Mouse (Mus musculus) CH12F3 (cell line): ENCODE data around the gene Dnajc16.

ENCODE experiments used
- in situ Hi-C: fragments of 300-500 bp; cut with MboI; formaldehyde crosslinking; loops from 2 replicates; pipeline ENCODE4 v1.14.3; 2020; ENCODE audit warnings: low sequenced_read_pairs

Dnajc16 gene

DNA sequence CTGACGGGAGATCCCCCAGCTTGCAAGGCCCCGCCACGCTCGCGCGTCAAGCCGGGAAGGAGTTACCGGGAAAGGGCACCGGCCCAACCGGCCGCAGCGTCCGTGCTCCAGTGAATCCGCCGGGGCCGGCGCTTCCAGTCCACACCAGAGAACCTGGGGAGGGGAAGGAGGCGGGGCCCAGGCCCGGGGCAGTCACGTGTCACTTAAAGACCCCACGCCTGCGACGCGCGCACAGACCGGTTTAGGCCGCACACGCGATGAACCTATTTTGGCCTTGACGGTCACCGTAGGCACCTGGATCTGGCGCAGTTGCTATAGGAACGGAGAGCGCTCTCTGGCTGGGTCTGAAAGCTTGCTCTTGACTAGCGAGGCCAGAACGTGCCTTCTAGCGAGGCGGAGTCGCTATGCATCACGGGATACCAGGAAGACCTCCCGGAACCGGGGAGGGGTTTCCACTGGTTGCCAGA lies at the start of gene Dnajc16:
TSS of gene Dnajc16 (minus strand) at position 408 of the 467 bp plus-strand sequence.
- in situ Hi-C loops = no loop called here

- in situ Hi-C loops = no loop called here
Observed at GRCm38 (mm10) chr4:141834536-141835095, 43.9 kb upstream of the Dnajc16 start.

DNA sequence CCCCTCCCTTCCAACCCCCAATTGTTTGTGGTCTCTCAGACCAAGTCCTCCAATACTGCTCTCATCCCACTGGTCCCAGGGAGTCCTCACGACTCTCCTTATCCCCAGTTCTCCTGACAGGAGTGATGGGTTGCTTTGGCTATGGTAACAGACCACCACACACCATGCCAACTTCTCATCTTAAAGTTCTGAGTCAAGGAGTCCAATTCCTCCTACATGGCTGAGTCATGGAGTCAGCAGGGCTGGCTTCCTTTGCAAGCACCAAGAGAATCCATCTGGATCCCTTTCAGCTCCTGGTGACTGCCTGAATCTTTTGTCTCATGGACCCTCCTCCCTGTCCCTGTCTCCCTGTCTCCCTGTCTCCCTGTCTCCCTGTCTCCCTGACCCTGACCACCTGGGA lies 43.2 kb upstream of the Dnajc16 start:
- in situ Hi-C loops = no loop called here

DNA sequence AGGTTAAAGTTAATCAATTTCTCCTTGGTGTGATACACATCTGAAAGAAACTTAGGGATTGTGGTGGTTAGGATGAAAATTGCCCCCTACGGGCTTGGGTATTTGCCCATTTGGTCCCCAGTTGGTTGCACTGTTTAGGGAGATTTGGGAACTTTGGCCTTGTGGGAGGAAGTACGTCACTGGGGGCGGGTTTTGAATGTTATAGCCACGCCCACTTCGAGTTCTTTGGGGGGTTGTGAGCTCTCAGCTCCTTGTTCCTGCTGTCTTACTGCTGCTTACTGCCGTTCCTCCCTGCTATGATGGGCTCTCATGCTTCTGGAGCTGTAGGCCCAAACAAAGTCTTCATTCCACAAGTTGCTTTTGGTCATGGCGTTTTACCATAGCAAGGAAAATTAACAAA lies 40.6 kb upstream of the Dnajc16 start:
- in situ Hi-C loops = no loop called here

DNA sequence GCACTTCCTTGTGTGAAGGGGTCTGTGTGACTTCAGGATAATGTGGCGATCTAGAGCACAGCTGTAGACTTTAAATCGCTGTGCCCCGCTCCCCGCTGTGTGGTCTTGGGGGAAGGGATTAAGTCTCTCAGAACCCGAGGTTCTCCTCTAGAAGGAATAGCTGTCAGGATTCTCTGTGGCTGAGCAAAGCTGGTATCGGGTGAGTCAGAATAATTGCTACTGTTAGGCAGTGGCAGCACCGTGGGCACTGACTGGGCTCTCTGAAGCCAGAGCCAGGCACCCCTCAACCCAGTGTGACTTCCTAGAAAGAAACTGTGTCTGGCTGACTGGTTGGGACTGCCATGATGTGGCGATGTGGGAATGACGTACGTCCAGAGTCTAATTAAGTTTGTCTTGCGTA lies 39.6 kb upstream of the Dnajc16 start:
- in situ Hi-C loops = no loop called here

DNA sequence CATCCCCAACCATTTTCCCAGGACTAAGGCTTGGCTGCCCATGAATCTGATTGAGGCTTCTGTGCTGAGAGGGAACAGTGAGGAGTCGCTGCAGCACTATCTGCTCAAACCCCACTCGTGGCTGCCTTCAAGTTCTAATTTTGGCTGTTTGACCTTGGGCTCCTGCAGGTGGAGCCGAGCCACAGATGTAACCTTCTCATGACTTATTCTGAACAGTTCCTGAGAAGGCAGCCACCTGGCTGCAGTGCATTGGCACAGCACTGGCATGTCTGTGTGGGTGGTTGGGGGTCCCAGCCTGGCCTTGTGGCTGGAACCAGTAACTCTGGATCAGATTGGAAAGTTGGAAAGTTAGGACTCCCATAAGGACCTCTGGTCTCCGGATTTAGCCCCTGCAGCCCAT lies 37.4 kb upstream of the Dnajc16 start:
- in situ Hi-C loops = no loop called here

- in situ Hi-C loops = no loop called here
Observed at GRCm38 (mm10) chr4:141827401-141827800, 36.7 kb upstream of the Dnajc16 start.

- in situ Hi-C loops = no loop called here
Observed at GRCm38 (mm10) chr4:141826060-141826459, 35.3 kb upstream of the Dnajc16 start, which contains the start of gene Cela2a. Gene Cela2a, minus strand, starts transcription at chr4:141826160.

- in situ Hi-C loops = loop anchor here (25.0 kb wide), 1 partner anchor 264 kb away; the partner anchor contains the start of gene Tmem51
Observed at GRCm38 (mm10) chr4:141822979-141823378, 32.2 kb upstream of the Dnajc16 start.

DNA sequence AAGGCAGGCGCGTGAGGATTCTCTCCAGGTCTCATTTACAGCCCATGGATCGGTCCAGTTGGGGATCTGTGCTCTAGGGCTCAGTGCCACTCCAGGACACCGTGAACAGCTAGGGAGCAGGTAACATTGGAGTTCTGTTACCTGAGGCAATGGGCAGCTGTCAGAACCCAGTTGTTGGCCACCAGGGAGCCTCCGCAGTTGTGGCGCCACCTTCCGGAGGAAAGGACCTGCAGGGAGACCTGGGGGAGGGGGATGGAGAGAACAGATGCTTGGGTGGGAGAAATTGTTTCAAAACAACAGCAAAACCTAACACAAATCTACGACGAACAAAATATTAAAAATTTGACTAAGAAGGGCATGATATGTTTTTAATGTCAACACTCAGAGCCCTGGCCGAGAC lies 31.4 kb upstream of the Dnajc16 start:
- in situ Hi-C loops = loop anchor here (25.0 kb wide), 1 partner anchor 265 kb away; the partner anchor contains the start of gene Tmem51

- in situ Hi-C loops = loop anchor here (25.0 kb wide), 1 partner anchor 266 kb away; the partner anchor contains the start of gene Tmem51
Observed at GRCm38 (mm10) chr4:141821178-141821577, 30.4 kb upstream of the Dnajc16 start.

DNA sequence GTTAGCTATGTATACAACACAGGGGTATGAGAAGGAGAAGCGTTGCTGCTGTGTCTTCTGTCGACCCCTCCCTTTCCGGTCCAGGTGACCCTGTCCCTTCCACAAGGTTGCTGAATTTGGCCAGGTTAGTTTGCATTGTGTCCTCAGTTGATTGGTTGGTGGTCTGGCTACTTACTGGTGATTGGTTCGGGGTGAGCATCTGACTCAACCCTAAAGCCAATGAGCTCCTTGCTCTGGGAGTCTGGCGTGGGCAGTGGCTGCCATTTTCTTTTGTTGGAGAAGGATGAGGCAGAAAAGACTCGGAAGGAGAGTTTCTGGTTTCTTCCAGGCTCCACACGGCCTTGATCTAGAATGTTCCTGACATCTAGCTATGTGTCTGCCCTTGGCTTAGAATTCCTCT lies 28.6 kb upstream of the Dnajc16 start:
- in situ Hi-C loops = loop anchor here (25.0 kb wide), 1 partner anchor 268 kb away; the partner anchor contains the start of gene Tmem51

DNA sequence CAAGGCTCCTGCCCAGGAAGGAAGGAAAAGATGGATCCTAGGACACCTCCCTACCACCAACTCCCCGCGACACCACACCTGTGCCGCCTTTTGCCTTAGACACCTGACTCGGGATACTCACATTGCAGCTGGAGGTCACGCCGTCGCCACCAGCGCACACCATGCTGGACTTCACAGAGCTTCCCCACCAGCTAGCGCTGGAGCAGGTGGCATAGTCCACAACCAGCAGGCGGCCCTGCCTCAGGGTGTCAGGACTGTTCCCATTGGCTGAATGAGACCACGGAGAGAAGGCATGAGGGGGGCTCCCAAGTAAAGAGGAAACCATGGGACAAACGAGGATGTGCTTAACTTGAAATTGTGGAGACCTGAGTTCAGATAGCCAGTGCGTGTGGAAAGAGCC lies 28.1 kb upstream of the Dnajc16 start:
- in situ Hi-C loops = loop anchor here (25.0 kb wide), 1 partner anchor 268 kb away; the partner anchor contains the start of gene Tmem51

- in situ Hi-C loops = loop anchor here (25.0 kb wide), 1 partner anchor 270 kb away; the partner anchor contains the start of gene Tmem51
Observed at GRCm38 (mm10) chr4:141817706-141818105, 27.0 kb upstream of the Dnajc16 start.

- in situ Hi-C loops = loop anchor here (25.0 kb wide), 1 partner anchor 270 kb away; the partner anchor contains the start of gene Tmem51
Observed at GRCm38 (mm10) chr4:141816776-141817655, 26.3 kb upstream of the Dnajc16 start.

DNA sequence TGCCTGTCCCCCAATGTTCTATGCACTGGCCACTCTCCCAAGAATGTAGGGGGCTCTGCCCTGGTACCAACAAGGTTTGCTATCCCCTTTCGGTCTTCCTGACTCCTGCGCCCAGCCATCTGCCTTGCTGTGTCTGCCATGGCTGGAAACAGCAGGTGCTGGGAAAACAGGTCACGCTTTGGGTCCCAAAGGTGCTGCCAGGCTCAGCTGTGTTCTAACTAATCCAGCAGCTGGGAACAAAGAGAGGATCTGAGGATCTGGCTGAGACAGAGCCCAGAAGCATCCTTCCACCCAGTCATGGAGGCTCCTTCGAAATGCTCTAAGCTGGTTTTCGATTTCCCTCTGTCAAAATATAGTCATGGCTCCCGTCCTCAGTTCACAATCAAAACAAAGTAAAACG lies 25.5 kb upstream of the Dnajc16 start:
- in situ Hi-C loops = loop anchor here (25.0 kb wide), 1 partner anchor 271 kb away; the partner anchor contains the start of gene Tmem51

DNA sequence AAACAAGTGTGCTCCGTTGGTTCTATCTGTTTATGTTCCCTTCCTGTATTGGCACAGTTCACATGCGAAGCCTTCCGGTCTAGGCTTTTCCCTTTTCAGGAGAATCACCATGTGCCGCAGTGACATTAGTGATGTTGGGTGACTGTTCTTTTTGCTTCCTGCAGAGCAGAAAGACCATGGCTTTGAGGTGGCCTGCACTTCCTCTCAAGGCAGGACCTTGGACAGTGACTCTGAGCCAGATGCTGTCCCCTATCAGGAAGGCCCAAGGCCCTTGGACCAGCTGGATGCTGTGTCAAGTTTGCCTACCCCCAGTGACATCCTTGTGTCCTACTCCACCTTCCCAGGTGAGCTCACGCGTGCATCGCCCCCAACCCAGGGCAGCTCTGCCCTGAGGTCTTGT lies 20.6 kb upstream of the Dnajc16 start:
- in situ Hi-C loops = loop anchor here (25.0 kb wide), 1 partner anchor 276 kb away; the partner anchor contains the start of gene Tmem51

DNA sequence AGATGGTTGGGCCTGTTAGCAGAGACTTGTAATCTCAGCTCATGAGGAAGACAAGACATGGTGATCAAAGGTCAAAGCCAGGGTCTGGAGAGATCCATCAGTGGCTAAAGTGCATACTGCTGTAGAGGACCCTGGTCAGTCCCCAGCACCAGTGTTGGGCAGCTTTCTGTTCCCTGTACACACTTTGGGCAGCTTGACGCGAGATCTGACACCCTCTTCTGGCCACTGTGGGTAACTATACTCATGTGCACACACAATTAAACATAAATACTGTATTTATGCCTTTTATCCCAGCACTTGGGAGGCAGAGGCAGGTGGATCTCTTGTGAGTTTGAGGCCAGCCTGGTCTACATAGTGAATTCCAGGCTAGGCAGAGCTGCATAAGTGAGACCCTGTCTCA lies 20.2 kb upstream of the Dnajc16 start:
- in situ Hi-C loops = loop anchor here (25.0 kb wide), 1 partner anchor 276 kb away; the partner anchor contains the start of gene Tmem51

DNA sequence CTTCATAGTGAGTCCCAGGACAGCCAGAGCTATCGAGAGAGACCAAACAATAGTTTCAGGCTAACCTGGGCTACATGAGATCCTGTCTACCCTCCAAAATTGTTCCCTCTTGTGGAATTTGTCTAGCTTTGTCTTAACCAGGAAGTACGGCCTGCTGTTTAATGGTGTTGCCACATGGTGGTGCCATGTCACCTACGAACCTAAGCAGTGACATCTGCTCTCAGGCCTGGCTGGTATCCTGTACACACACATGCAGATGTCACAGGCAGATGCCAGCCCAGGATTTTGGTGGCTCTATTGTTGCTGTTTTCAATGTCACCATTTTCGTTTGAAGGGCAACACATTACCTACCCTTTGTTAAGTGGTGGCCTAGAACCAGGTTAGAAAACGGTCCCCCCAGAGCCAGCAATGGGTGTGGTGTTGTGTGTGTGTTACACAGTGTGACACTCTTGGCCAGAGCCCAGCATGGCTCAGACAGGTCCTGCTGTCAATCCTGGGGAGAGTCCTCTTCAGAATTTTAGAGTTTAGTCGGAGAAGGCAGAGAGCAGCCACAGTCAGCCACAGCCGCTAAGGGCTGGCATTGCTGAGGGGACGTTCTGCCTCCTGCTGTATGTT lies 19.2 kb upstream of the Dnajc16 start:
- in situ Hi-C loops = loop anchor here (25.0 kb wide), 1 partner anchor 277 kb away; the partner anchor contains the start of gene Tmem51

GRCm38 (mm10) chr4:141805886-141806285 lies 15.2 kb upstream of the Dnajc16 start:
- in situ Hi-C loops = loop anchor here (25.0 kb wide), 1 partner anchor 281 kb away; the partner anchor contains the start of gene Tmem51

- in situ Hi-C loops = loop anchor here (25.0 kb wide), 1 partner anchor 283 kb away; the partner anchor contains the start of gene Tmem51
Observed at GRCm38 (mm10) chr4:141804105-141804504, 13.4 kb upstream of the Dnajc16 start.
